20 mouse cellular contexts compared by ENCODE assay signal in the genomic region with DNA sequence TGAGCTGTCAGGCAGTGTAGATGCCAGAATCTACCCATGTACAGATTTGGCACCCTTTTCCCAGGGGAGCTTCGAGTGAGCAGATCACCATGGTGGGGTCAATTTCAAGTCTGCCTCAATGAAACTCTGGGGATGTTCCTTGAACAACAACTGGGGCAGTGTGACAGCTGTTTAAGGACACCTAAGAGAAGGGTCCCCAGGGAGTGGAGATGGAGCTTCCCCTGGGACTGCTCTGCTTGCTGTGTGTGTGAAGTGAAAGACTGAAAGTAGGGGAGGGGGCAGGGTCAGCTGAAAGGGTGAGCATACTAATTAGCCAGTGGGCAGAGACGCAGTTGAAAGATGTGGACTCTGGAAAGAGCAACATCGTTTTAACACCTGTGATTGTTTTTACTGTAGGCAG.
"Had no signal": no experiment of that assay in that cellular context is flagged by ENCODE, and none has a peak within 500 bp of the region (broad histone marks: within the 10 kb centered on the region; RNA-seq: fewer than 3 reads in every experiment).

No protein-coding gene starts in this region.

- H3K27ac ChIP-seq: liver, embryonic 14.5 days; lung, embryonic 15.5 days; midbrain, embryonic 15.5 days; neural tube, embryonic 12.5 days; stomach, postnatal 0 days had no signal

- DNase-seq: kidney, adult 18-20 months; kidney, adult 9 months; kidney, postnatal 14 days; kidney, postnatal 4 days; lung, adult 18-20 months; lung, postnatal 10 days; lung, postnatal 36 days; right cerebral cortex, adult 18-20 months; right cerebral cortex, postnatal 14 days; spleen, adult 18-20 months; thymus, adult 2 months; thymus, postnatal 14 days; thymus, postnatal 4 days had no signal

- H3K36me3 ChIP-seq: lung, embryonic 15.5 days; midbrain, embryonic 15.5 days; neural tube, embryonic 12.5 days; neural tube, embryonic 15.5 days had no signal

- H3K4me3 ChIP-seq: lung, embryonic 15.5 days; megakaryocyte, embryonic 14.5 days; midbrain, embryonic 15.5 days; neural tube, embryonic 12.5 days; neural tube, embryonic 15.5 days had no signal

- H3K27me3 ChIP-seq: lung, embryonic 15.5 days; midbrain, embryonic 15.5 days; neural tube, embryonic 12.5 days; neural tube, embryonic 15.5 days had no signal
